Mouse (Mus musculus) neural tube, embryonic 14.5 days (tissue): ENCODE results near the gene Cd160. TPM values are rescaled to one million over a fixed set of nuclear protein-coding genes. Genes with fewer than 3 reads are reported as not detected.

Experiments
- ATAC-seq: fragments of 200-750 bp; cut with Nextera tagmentation; 2 replicates; pipeline ENCODE4 v1.8.0; 2017; ENCODE audit warnings: low read depth, mild to moderate bottlenecking, moderate TSS enrichment, moderate library complexity
- H3K27ac ChIP-seq: fragments of 300-500 bp; sonication (generic); 2 replicates; pipeline ENCODE4 v1.5.1; 2014; ENCODE audit warnings: low read depth, mild to moderate bottlenecking, control low read depth, low read length, moderate library complexity, mixed read lengths
- H3K27me3 ChIP-seq: fragments of 300-500 bp; sonication (generic); 2 replicates; pipeline ENCODE4 v1.6.1; 2014; ENCODE audit warnings: low read length; ENCODE audit not compliant: control insufficient read depth, insufficient read depth
- H3K36me3 ChIP-seq: fragments of 300-500 bp; sonication (generic); 2 replicates; pipeline ENCODE4 v1.6.1; 2014; ENCODE audit warnings: low read length, mixed read lengths; ENCODE audit not compliant: control insufficient read depth, insufficient read depth
- H3K4me1 ChIP-seq: fragments of 300-500 bp; sonication (generic); 2 replicates; pipeline ENCODE4 v1.6.1; 2014; ENCODE audit warnings: low read length; ENCODE audit not compliant: control insufficient read depth, insufficient read depth
- H3K4me2 ChIP-seq: fragments of 300-500 bp; sonication (generic); 2 replicates; pipeline ENCODE4 v1.6.1; 2014; ENCODE audit warnings: mild to moderate bottlenecking, low read depth, low read length, control low read depth
- H3K4me3 ChIP-seq: fragments of 300-500 bp; sonication (generic); 2 replicates; pipeline ENCODE4 v1.5.1; 2014; ENCODE audit warnings: low read depth, low read length, control low read depth, mixed read lengths
- H3K9ac ChIP-seq: fragments of 300-500 bp; sonication (generic); replicated peaks from 2 replicates; pipeline ENCODE4 v1.6.1; 2014; ENCODE audit warnings: low read depth, mild to moderate bottlenecking, control low read depth, low read length, mixed read lengths
- H3K9me3 ChIP-seq: fragments of 300-500 bp; sonication (generic); 2 replicates; pipeline ENCODE4 v1.6.1; 2016; ENCODE audit warnings: low read length; ENCODE audit not compliant: control insufficient read depth
- WGBS: fragments of 180-500 bp; shearing (Covaris S2); extraction: QIAGEN DNeasy Blood & Tissue Kit; methylation state at CpG from one replicate; pipeline ENCODE4 v1.1.7; 2014; 5-methylcytosine and 5-hydroxymethylcytosine counted together
- polyA plus RNA-seq: library from polyadenylated mRNA; unstranded; fragments of >200 nt; fragmentation: Nextera tagmentation; extraction: Ambion mirVana; gene quantifications from 2 replicates; pipeline ENCODE4 v1.2.1, GENCODE M21; 2014

Gene Cd160
- polyA plus RNA-seq, 1 experiment from 2014 or later = 0.48 TPM

DNA sequence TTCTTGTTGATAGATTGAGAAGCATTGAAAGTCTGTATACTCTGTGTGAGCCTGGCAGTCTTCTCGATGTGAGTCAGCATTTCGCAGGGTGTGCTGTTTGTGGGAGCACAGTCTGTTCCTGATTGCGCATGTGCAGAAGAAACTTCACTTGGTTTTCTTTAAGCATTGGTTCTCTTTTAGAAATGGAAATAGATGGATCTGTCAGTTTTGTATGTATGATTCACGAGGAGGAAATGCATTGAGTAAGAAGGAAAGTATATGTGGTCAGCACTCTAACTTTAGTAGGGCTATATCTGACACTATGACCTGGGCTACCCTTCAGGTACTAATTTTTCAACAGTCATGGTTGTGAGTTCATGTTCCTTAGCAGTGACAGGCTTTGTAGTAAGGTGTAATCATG lies 69.5 kb downstream of the Cd160 start:
- 96% methylated on average over 4 of the region's 4 CpGs for WGBS
- no peaks in the 10 kb centered on the region for H3K27me3 ChIP-seq
- H3K4me1 ChIP-seq = no peaks in the 10 kb centered on the region
- no peak overlapping the region for H3K27ac ChIP-seq
- H3K4me3 ChIP-seq = no peak overlapping the region
- H3K9ac ChIP-seq = no peak overlapping the region
- no peaks in the 10 kb centered on the region for H3K36me3 ChIP-seq
- no peak for ATAC-seq
- H3K9me3 ChIP-seq = no peaks in the 10 kb centered on the region
- H3K4me2 ChIP-seq = no peak overlapping the region

DNA sequence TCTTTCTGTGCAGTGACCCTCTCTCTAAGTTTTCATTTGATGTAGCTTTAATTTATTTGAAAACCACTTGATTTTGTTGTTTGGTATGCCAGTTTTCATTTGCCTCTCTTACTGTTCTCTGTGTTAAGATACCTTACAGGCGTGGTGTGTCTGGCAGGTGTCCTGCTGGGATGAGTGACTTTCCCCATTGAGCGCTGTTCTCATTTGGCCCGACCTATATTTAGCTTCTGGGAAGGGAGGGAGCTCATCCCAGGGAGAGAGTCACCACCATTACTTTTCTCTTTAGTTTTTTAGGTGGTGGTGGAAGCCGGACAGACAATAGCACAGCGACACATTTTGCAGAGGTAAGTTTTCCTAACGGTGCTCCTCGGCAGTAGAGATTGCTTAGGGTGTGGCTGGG lies 71.5 kb downstream of the Cd160 start:
- no peak for ATAC-seq
- WGBS = 74% methylated on average over 7 of the region's 7 CpGs
- Histone ChIP-seq H3K36me3 (no peaks in the 10 kb centered on the region), H3K4me1 (no peaks in the 10 kb centered on the region), H3K4me2 (no peak overlapping the region), H3K27ac (no peak overlapping the region), H3K4me3 (no peak overlapping the region), H3K9me3 (no peaks in the 10 kb centered on the region), H3K9ac (no peak overlapping the region), H3K27me3 (no peaks in the 10 kb centered on the region)

DNA sequence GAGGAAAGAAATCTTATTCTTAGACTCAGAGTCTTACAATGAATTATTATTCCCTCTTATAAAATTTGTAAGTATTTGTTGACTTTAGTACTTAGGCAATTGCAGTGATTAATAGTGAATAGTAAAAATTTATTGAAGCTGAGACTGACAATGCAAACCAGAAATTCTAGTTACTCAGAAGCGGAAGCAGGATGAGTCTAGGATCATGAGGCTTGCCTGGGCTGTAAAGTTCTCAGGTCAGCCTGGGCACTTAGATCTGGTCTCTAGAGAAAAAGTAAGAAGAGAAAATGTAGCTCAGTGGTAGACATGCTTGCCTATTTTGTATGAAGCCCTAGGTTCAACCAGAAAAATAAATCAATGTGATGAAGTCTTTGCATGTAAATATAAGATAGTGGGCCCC lies 73.2 kb downstream of the Cd160 start:
- Histone ChIP-seq H3K4me1 (no peaks in the 10 kb centered on the region), H3K4me3 (no peak overlapping the region), H3K27me3 (no peaks in the 10 kb centered on the region), H3K9me3 (no peaks in the 10 kb centered on the region), H3K4me2 (no peak overlapping the region), H3K27ac (no peak overlapping the region), H3K36me3 (no peaks in the 10 kb centered on the region), H3K9ac (no peak overlapping the region)
- no peak for ATAC-seq
- WGBS = 90% methylated on average over 1 of the region's 1 CpGs

Other genes starting within 250 kb of the Cd160 start
- 20.5 and 22.9 TPM in 2 replicates for gene Polr3gl, start 235.2 kb downstream of the Cd160 start, polyA plus RNA-seq
- 18.6 and 21.0 TPM in 2 replicates for gene Ankrd34a, start 232.7 kb downstream of the Cd160 start, polyA plus RNA-seq
- gene Lix1l, start 228.2 kb downstream of the Cd160 start, polyA plus RNA-seq = 7.4 and 7.6 TPM in 2 replicates
- 115 and 117 TPM in 2 replicates for gene Rbm8a, start 199.4 kb downstream of the Cd160 start, polyA plus RNA-seq
- gene Pex11b, start 194.0 kb downstream of the Cd160 start, polyA plus RNA-seq = 58.3 and 59.6 TPM in 2 replicates
- 0.15 TPM in 1 of 2 replicates, not detected in the other for gene Gm42957, start 193.9 kb downstream of the Cd160 start, polyA plus RNA-seq
- 1.0 and 1.3 TPM in 2 replicates for gene Itga10, start 183.8 kb downstream of the Cd160 start, polyA plus RNA-seq
- 0.83 and 1.0 TPM in 2 replicates for gene Ankrd35, start 159.2 kb downstream of the Cd160 start, polyA plus RNA-seq
- gene Pias3, start 133.0 kb downstream of the Cd160 start, polyA plus RNA-seq = 20.9 and 24.7 TPM in 2 replicates
- gene Nudt17, start 120.8 kb downstream of the Cd160 start, polyA plus RNA-seq = 19.1 and 21.7 TPM in 2 replicates
- gene Polr3c, start 101.7 kb downstream of the Cd160 start, polyA plus RNA-seq = 32.4 and 35.3 TPM in 2 replicates
- 81.9 and 86.5 TPM in 2 replicates for gene Rnf115, start 101.7 kb downstream of the Cd160 start, polyA plus RNA-seq
- not detected in 2 replicates for gene Pdzk1, start 67 bp downstream of the Cd160 start, polyA plus RNA-seq
- 1.1 and 1.2 TPM in 2 replicates for gene Gja5, start 75.3 kb upstream of the Cd160 start, polyA plus RNA-seq
- gene Gpr89, start 76.0 kb upstream of the Cd160 start, polyA plus RNA-seq = 40.2 and 41.8 TPM in 2 replicates
- 0.03 and 0.05 TPM in 2 replicates for gene Gja8, start 96.7 kb upstream of the Cd160 start, polyA plus RNA-seq